Mouse (Mus musculus): Measurements from ENCODE around the gene Rab3c. TPM values are rescaled to one million over a fixed set of nuclear protein-coding genes. Genes with fewer than 3 reads are reported as not detected.

Gene Rab3c
- not detected in 2 replicates for polyA plus RNA-seq (2015; fragmentation: Nextera tagmentation; extraction: Ambion mirVana)

- DNase-seq (ENCODE audit: low spot score), result no peak
These were observed at the start of gene Rab3c for GRCm38 (mm10) chr13:110280563-110281144. Rab3c (minus strand) TSS chr13:110280996.

DNA sequence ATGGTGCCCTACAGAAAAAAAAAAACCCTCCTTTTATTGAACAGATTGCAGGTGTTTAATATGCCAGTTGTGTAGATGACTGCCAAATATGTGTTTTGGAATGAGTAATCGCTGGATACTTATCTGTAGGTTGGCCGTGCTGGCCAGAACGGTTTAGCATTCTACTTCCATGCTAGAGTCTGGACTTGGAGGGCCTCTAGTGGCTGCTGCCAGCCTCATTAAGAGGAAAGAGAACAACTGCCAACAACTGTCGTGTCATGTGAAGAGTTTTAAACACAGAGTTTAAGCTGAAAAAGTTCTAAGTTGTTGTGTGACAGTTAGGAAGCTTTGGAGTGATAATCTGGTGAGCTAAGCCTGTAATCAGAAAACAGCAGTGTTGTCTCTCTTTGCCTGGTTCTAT, 38.0 kb upstream of the Rab3c start:
- no peak for DNase-seq (ENCODE audit: low spot score)

DNA sequence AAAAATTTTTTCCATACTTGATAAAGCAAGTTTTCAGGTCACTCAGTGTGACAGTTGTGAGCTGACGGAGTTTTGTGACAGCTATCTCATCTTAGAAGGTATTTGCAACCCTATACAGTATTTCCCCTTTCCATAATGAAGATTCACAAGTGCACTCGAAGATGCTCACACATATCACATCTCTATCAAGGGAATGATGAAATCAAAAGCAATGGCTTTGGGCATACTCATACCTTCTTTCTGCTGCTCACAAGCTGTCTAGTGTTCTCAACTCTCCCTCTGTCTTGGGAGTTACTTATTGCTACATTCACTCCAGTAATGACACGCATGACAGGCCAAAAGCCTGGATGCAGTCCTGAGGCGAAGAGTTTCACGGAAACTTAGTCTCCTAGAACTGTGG, 26.4 kb upstream of the Rab3c start:
- DNase-seq (ENCODE audit: low spot score), result no peak

DNA sequence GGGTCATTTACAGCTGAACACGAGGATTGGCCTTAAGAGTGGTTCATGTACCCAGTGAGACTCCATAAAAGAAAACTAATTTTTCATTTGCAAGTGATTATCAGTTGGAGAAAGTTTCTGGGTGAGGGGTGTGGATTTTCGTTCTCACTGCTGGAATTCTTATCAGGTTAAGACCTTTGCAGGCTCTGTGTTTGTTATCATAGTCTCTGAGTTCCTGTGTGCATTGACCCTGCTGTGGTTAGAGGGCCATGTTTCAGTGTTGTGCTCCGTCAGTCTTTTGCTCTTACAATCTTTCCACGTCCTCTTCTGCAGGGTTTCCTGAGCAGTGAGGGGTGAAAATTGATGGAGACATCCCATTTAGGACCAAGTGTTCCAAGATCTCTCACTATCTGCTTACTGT, 16.3 kb upstream of the Rab3c start:
- no peak for DNase-seq (ENCODE audit: low spot score)

- no peak for DNase-seq (ENCODE audit: low spot score)
These were observed 7.7 kb upstream of the Rab3c start for GRCm38 (mm10) chr13:110288499-110288898.

DNA sequence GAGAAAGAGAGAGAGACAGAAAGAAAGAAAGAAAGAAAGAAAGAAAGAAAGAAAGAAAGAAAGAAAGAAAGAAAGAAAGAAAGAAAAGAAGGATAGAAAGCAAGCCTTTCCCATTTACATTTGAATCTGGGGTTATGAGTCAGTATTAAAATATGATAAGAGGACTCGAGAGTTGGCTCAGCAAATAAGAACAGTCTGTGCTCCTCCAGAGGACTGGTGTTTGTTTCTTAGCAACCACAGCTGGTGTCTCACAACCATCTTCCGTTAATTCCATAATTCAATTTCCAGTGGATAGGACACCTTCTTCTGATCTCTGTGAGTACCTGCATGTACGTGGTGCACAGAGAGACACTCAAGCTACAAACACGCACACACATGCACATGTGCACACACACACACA, 3.0 kb upstream of the Rab3c start:
- no peak for DNase-seq (ENCODE audit: low spot score)

GRCm38 (mm10) chr13:110280028-110280562, 701 bp downstream of the Rab3c start:
- DNase-seq (ENCODE audit: low spot score), result no peak

DNA sequence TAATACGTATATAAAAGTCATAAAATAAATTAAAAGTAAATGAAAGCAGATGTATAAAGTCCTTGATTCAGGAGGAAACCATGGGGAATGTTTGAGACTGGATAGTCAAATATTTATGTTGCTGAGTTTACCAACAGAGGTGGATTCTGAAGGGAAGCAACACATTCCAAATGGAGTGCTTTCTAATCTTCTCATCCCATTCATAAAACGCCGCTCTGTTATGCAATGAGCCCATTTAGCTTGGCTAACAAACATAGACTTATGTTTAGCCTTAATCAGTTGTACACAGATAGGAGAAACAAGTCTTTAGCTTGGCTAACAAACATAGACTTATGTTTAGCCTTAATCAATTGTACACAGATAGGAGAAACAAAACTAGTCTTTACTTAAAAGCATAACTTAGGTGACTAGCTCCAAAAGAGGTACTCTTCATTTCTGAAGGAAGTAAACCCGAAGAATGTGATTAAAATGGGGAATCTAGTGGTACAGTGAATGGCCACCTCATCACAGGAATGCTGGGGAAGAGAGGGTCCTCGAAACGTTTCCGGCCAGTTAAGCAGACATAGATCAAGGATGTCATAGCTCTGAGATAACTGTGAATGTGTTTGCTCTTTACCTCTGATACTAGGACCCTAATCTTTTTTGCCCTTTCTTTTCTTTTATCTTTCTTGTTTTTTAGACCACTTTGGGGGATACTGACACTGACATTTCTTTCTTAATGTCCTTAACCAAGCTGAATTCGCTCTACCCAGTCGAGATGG, 1.6 kb downstream of the Rab3c start:
- no peak for DNase-seq (ENCODE audit: low spot score)

DNA sequence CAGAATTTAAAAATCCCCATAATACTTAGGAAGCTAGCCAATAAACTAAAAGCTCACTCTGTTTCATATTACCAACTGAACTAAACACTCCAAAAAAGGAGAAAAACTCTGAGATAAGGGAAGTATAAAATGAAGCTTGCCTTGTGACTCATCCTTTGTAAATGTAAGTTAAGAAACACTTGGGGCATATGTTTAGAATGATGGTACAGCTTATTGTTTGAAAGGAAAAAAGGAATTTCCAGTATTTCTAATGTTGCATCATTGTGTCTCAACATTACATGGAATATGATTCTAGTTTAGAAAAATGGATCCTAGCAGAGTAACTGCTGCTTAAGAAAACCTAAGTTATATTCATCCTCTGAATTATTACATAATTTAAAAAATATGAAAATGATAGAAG, 3.1 kb downstream of the Rab3c start:
- DNase-seq (ENCODE audit: low spot score), result no peak

DNA sequence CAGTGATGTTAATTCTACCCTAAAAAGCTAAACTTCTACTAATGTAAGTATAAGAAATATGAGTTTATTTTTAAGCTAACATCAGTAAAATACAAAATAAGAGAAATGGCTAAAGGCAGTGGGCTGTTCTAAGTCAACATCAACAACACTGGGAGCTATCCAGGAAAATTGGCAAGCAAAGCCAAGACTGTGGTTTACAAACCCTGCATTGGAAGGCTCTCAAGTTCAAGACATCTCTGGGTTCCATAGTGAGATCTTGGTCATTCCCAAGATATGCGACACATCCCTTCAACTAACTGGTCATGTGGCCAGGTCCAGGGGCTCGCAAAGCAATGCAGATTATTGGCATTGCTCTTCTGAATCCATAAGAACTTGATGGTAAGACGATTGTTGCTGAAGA, 5.3 kb downstream of the Rab3c start:
- DNase-seq (ENCODE audit: low spot score), result no peak

DNA sequence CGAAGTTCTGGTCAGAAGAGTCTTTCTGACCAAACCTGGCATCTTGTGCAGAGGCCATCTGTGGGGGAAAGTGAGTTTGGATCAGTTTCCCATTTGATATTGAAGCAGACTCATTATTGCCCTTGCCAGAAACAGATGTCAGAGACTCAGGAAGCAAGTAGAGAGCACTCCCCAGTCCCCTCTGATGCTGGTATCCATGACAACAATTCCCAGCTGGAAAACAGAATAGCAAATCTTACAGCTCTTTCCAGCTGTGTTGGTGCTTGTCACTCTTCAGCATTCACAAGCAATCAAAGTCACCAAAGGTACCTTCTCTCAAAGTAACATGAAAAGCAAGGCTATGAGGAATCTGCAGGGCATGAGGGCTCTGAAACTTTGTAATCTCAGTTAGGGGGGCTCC, 20.1 kb downstream of the Rab3c start:
- DNase-seq (ENCODE audit: low spot score), result no peak

DNA sequence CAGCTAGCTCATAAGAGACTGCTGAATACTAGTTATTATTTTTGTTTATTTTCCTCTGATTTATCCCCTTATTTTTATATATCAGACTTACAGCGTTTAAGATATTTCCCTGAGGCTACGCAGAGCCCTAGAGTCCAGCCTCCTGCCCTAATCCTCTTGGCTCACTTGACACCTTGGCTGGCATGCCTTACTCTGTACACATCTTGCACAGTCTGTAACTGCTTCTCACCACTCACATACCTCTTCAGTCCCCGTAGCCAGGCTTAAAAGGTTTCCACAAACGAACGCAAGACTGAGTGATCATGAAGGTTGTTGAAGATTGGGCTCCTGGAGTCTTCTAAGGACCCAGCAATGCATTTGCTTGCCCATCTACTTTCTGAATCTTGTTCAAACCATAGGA, 29.3 kb downstream of the Rab3c start:
- DNase-seq (ENCODE audit: low spot score), result no peak

DNA sequence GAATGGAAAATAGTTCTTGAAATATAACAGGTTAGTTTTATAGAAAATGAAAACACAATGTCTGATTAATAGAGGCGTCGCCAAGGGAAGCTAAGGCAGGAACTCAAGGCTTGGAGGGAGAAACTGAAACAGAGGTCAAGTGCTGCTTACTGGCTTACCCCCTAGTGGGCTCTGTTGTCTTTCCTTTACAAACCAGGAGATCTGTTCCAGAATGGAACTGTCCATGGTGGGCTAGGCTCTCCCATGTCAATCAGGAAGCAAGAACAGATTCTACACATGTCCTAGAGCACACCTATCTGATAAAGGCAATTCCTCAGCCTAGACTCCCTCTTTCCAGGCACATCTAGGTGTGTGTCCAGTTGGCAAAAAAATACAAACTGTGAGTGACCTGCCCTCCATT, 32.3 kb downstream of the Rab3c start:
- no peak for DNase-seq (ENCODE audit: low spot score)

DNA sequence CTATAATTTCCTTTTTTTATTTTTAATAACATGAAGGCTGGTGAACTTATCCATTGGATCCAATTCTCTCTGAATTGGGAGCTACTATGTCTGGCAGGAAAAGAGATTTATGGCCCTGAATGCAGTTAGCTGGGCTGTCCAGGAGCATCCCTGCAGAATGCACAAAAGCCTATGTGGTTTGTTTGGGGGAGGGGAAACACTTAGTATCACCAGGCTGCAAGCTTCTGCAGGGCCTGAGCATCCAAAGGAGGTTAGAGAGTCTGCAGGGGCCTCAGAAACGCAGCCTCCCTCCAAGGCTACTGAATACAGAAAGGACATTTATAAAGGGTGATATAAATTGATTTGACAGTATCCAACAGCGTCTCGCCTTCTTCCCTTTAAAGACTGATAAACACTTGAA, 41.8 kb downstream of the Rab3c start:
- DNase-seq (ENCODE audit: low spot score), result no peak

- no peak for DNase-seq (ENCODE audit: low spot score)
These were observed 43.4 kb downstream of the Rab3c start for GRCm38 (mm10) chr13:110237209-110237935.

- DNase-seq (ENCODE audit: low spot score), result no peak
These were observed 47.4 kb downstream of the Rab3c start for GRCm38 (mm10) chr13:110233364-110233763.

- DNase-seq (ENCODE audit: low spot score), result no peak
These were observed 49.6 kb downstream of the Rab3c start for GRCm38 (mm10) chr13:110231086-110231688.

- DNase-seq (ENCODE audit: low spot score), result no peak
These were observed 50.8 kb downstream of the Rab3c start for GRCm38 (mm10) chr13:110230046-110230445.

- DNase-seq (ENCODE audit: low spot score), result no peak
These were observed 61.6 kb downstream of the Rab3c start for GRCm38 (mm10) chr13:110219195-110219594.

- DNase-seq (ENCODE audit: low spot score), result no peak
These were observed 62.3 kb downstream of the Rab3c start for GRCm38 (mm10) chr13:110218497-110218896.

- DNase-seq (ENCODE audit: low spot score), result no peak
These were observed 69.2 kb downstream of the Rab3c start for GRCm38 (mm10) chr13:110211526-110212075.

Data from thymus, postnatal 0 days (tissue).